Mouse (Mus musculus) olfactory bulb, adult 2 months (tissue): ENCODE measurements around the gene Cryzl2.

Experiments used
- CTCF ChIP-seq: fragments of 200-500 bp; IDR thresholded peaks from 2 replicates; pipeline ENCODE4 v1.5.1; 2012; ENCODE audit warnings: low read depth, mild to moderate bottlenecking, low read length, moderate library complexity; ENCODE audit not compliant: insufficient read depth
- POLR2A ChIP-seq: fragments of 200-500 bp; IDR thresholded peaks from 2 replicates; pipeline ENCODE4 v1.6.1; 2012; ENCODE audit warnings: mild to moderate bottlenecking, low read depth, low read length, moderate library complexity; ENCODE audit not compliant: insufficient read depth

DNA sequence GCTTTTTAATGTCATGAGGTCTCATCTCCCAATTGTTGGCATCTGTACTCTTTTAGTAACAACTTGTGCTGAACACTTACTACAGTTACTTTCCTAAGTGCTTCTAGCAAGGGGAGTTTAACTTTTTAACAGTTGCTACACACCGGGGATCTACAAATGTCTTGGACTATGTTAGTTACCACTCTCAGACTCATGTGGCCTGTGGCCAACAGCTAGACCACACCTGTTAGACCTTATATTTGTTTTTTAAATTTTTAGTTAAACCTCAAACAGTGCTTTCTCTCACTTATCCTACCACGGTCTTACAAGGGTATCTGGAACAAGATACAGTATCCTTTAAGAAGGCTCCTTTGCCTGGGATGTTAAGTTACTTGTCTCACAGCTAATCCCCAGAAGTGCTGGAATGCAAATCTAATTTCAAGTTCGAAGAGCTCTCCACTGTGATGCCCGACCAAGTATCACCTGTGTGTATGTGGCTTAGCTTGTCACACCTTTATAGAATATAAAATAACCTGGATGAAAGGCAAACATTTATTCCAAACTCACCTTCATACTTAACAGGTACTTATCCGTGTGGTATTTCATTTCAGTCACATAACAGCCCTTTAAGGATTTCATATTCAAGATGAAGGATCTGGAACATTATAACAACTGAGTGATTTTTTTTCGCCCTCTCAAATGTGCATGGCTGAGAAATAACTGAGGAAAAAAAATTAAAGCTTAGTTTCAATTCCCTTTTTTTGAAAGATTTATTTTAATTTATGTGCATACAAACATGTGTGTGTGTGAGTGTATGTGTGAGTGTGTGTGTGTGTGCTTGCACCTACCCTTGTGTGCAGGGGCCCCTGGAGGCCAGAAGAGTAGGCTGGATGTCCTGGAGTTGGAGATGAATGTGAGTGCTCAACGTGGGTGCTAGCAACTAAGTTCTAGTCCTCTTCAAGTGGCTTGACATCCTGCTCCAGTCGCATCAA lies 58.7 kb downstream of the Cryzl2 start:
- TF ChIP-seq CTCF, result no peak
- TF ChIP-seq POLR2A, result no peak
